Mouse (Mus musculus) gastrocnemius, adult 18-20 months (tissue): ENCODE results near the gene H2-Ob. TPM values are rescaled to one million over a fixed set of nuclear protein-coding genes. Genes with fewer than 3 reads are reported as not detected.
"Not testable (repeated sequence)": the region's sequence is repeated elsewhere in the genome, so short reads cannot be mapped to it uniquely, and the experiment has no call there.

Source experiments
- DNase-seq: peaks from one replicate; pipeline ENCODE4 v3.0.0; 2021; ENCODE audit warnings: low spot score
- total RNA-seq, 2 experiments: library from RNA; stranded (reverse); gene quantifications; 2 replicates each; pipeline ENCODE4 v1.2.3; 2021

Gene H2-Ob
- total RNA-seq, 2 experiments from 2014 or later: 0.14 to 0.33 TPM

GRCm38 (mm10) chr17:34207456-34207855, 31.2 kb upstream of the H2-Ob start:
- DNase-seq: no peak

- DNase-seq: no peak
These were observed 30.8 kb upstream of the H2-Ob start for GRCm38 (mm10) chr17:34207866-34208265.

GRCm38 (mm10) chr17:34208421-34208820, 30.3 kb upstream of the H2-Ob start:
- DNase-seq: no peak

- no peak for DNase-seq
These were observed 29.0 kb upstream of the H2-Ob start for GRCm38 (mm10) chr17:34209680-34210079.

- no peak for DNase-seq
These were observed 28.1 kb upstream of the H2-Ob start for GRCm38 (mm10) chr17:34210599-34210998.

- DNase-seq: no peak
These were observed 26.8 kb upstream of the H2-Ob start for GRCm38 (mm10) chr17:34211746-34212365.

- DNase-seq: no peak
These were observed 24.8 kb upstream of the H2-Ob start for GRCm38 (mm10) chr17:34213936-34214335.

- DNase-seq: no peak
These were observed 23.5 kb upstream of the H2-Ob start for GRCm38 (mm10) chr17:34215176-34215575.

GRCm38 (mm10) chr17:34217216-34217928, 21.3 kb upstream of the H2-Ob start:
- no peak for DNase-seq

GRCm38 (mm10) chr17:34217986-34218385, 20.7 kb upstream of the H2-Ob start:
- DNase-seq: no peak

- peak; percentile 79 for DNase-seq
These were observed 20.0 kb upstream of the H2-Ob start for GRCm38 (mm10) chr17:34218675-34219074.

- DNase-seq: not testable (repeated sequence)
These were observed 19.6 kb upstream of the H2-Ob start for GRCm38 (mm10) chr17:34219096-34219495.

GRCm38 (mm10) chr17:34219801-34220200, 18.9 kb upstream of the H2-Ob start:
- peak; percentile 66 for DNase-seq

- DNase-seq: not testable (repeated sequence)
These were observed 18.3 kb upstream of the H2-Ob start for GRCm38 (mm10) chr17:34220401-34220800.

- no peak for DNase-seq
These were observed 13.9 kb upstream of the H2-Ob start for GRCm38 (mm10) chr17:34224816-34225215.

GRCm38 (mm10) chr17:34225426-34225825, 13.3 kb upstream of the H2-Ob start:
- DNase-seq: no peak

GRCm38 (mm10) chr17:34225911-34226310, 12.8 kb upstream of the H2-Ob start:
- DNase-seq: not testable (repeated sequence)

- DNase-seq: not testable (repeated sequence)
These were observed 7.7 kb upstream of the H2-Ob start for GRCm38 (mm10) chr17:34230971-34231370.

- DNase-seq: not testable (repeated sequence)
These were observed 6.7 kb upstream of the H2-Ob start for GRCm38 (mm10) chr17:34232021-34232420.

- peak; percentile 85 for DNase-seq
These were observed 3.8 kb upstream of the H2-Ob start for GRCm38 (mm10) chr17:34234926-34235325.

- DNase-seq: no peak
These were observed 2.0 kb upstream of the H2-Ob start for GRCm38 (mm10) chr17:34236691-34237090.

GRCm38 (mm10) chr17:34237741-34238140, 962 bp upstream of the H2-Ob start:
- DNase-seq: no peak

- no peak for DNase-seq
These were observed 918 bp downstream of the H2-Ob start for GRCm38 (mm10) chr17:34239601-34240041.
